Mouse (Mus musculus) erythroblast, embryonic 14.5 days (primary cell): ENCODE data around the gene BC017158. TPM values are rescaled to one million over a fixed set of nuclear protein-coding genes. Genes with fewer than 3 reads are reported as not detected.

Experiments used
- H3K27me3 ChIP-seq: 2 replicates; pipeline ENCODE4 v1.6.1; 2012; ENCODE audit warnings: inconsistent platforms; ENCODE audit not compliant: control insufficient read depth
- H3K36me3 ChIP-seq: 2 replicates; pipeline ENCODE4 v1.6.1; 2012; ENCODE audit warnings: mild to moderate bottlenecking, inconsistent platforms; ENCODE audit not compliant: control insufficient read depth
- H3K4me1 ChIP-seq: 2 replicates; pipeline ENCODE4 v1.6.1; 2012; ENCODE audit warnings: inconsistent platforms; ENCODE audit not compliant: control insufficient read depth
- H3K4me3 ChIP-seq: replicated peaks from 2 replicates; pipeline ENCODE3; 2012; ENCODE audit warnings: moderate library complexity, mild to moderate bottlenecking, inconsistent platforms
- H3K9me3 ChIP-seq: 2 replicates; pipeline ENCODE4 v1.6.1; 2012; ENCODE audit warnings: low read length, inconsistent platforms, mixed read lengths; ENCODE audit not compliant: control insufficient read depth
- GATA1 ChIP-seq: IDR thresholded peaks from 2 replicates; pipeline ENCODE4 v1.6.1; 2012; ENCODE audit warnings: low read length, inconsistent platforms, mixed read lengths
- TAL1 ChIP-seq: IDR thresholded peaks from 3 replicates; pipeline ENCODE4 v1.6.1; 2012; ENCODE audit warnings: low read length, inconsistent platforms, mixed read lengths
- polyA plus RNA-seq: library from polyadenylated mRNA; stranded (reverse); fragments of >175 nt; gene quantifications from 2 replicates; pipeline ENCODE4 v1.2.3, GENCODE M21; 2012

Gene BC017158
- polyA plus RNA-seq, 1 experiment: 7.3 TPM

- Histone ChIP-seq H3K4me1 (peaks cover 61% of the 10 kb centered on the region), H3K36me3 (peaks cover 17% of the 10 kb centered on the region), H3K4me3 (peak overlapping the region; percentile 33), H3K27me3 (no peaks in the 10 kb centered on the region), H3K9me3 (no peaks in the 10 kb centered on the region)
- no peak for TF ChIP-seq TAL1
- 0 out of 2 replicates have a peak, but pooled peaks have one; percentile 46 for TF ChIP-seq GATA1
These were observed 12.3 kb upstream of the BC017158 start for GRCm38 (mm10) chr7:128310229-128310688.

GRCm38 (mm10) chr7:128309776-128310175 is 11.8 kb upstream of the BC017158 start:
- Histone ChIP-seq H3K4me1 (peaks cover 62% of the 10 kb centered on the region), H3K4me3 (peak overlapping the region; percentile 33), H3K27me3 (no peaks in the 10 kb centered on the region), H3K36me3 (peaks cover 14% of the 10 kb centered on the region), H3K9me3 (no peaks in the 10 kb centered on the region)
- no peak for TF ChIP-seq TAL1
- TF ChIP-seq GATA1: no peak

- H3K4me1 ChIP-seq: peaks cover 68% of the 10 kb centered on the region
- no peak for TF ChIP-seq TAL1
- no peak for TF ChIP-seq GATA1
- H3K4me3 ChIP-seq: no peak overlapping the region
- no peaks in the 10 kb centered on the region for H3K27me3 ChIP-seq
- no peaks in the 10 kb centered on the region for H3K9me3 ChIP-seq
- peaks cover 9% of the 10 kb centered on the region for H3K36me3 ChIP-seq
These were observed 11.2 kb upstream of the BC017158 start for GRCm38 (mm10) chr7:128309216-128309615.

GRCm38 (mm10) chr7:128307851-128308250 is 9.9 kb upstream of the BC017158 start:
- H3K9me3 ChIP-seq: no peaks in the 10 kb centered on the region
- TF ChIP-seq GATA1 (no peak), TAL1 (no peak)
- H3K36me3 ChIP-seq: peaks cover 6% of the 10 kb centered on the region
- no peaks in the 10 kb centered on the region for H3K27me3 ChIP-seq
- H3K4me1 ChIP-seq: peaks cover 71% of the 10 kb centered on the region
- H3K4me3 ChIP-seq: no peak overlapping the region

- Histone ChIP-seq H3K27me3 (no peaks in the 10 kb centered on the region), H3K4me1 (peaks cover 81% of the 10 kb centered on the region), H3K9me3 (no peaks in the 10 kb centered on the region), H3K4me3 (no peak overlapping the region), H3K36me3 (peaks cover 22% of the 10 kb centered on the region)
- TF ChIP-seq GATA1: no peak
- no peak for TF ChIP-seq TAL1
These were observed 6.9 kb upstream of the BC017158 start for GRCm38 (mm10) chr7:128304907-128305306.

- TF ChIP-seq GATA1 (no peak), TAL1 (no peak)
- H3K27me3 ChIP-seq: no peaks in the 10 kb centered on the region
- no peak overlapping the region for H3K4me3 ChIP-seq
- H3K4me1 ChIP-seq: peaks cover 79% of the 10 kb centered on the region
- H3K36me3 ChIP-seq: peaks cover 22% of the 10 kb centered on the region
- H3K9me3 ChIP-seq: no peaks in the 10 kb centered on the region
These were observed 6.2 kb upstream of the BC017158 start for GRCm38 (mm10) chr7:128304198-128304597.

- peaks cover 22% of the 10 kb centered on the region for H3K36me3 ChIP-seq
- H3K27me3 ChIP-seq: no peaks in the 10 kb centered on the region
- H3K9me3 ChIP-seq: no peaks in the 10 kb centered on the region
- H3K4me3 ChIP-seq: peak overlapping the region; percentile 69
- no peak for TF ChIP-seq TAL1
- TF ChIP-seq GATA1: no peak
- H3K4me1 ChIP-seq: peaks cover 78% of the 10 kb centered on the region
These were observed 4.2 kb upstream of the BC017158 start for GRCm38 (mm10) chr7:128302151-128302550.

- Histone ChIP-seq H3K36me3 (peaks cover 29% of the 10 kb centered on the region), H3K27me3 (no peaks in the 10 kb centered on the region), H3K4me3 (no peak overlapping the region), H3K4me1 (peaks cover 81% of the 10 kb centered on the region), H3K9me3 (no peaks in the 10 kb centered on the region)
- no peak for TF ChIP-seq TAL1
- TF ChIP-seq GATA1: no peak
These were observed 3.0 kb upstream of the BC017158 start for GRCm38 (mm10) chr7:128300952-128301351.

- TF ChIP-seq GATA1: no peak
- TF ChIP-seq TAL1: no peak
- Histone ChIP-seq H3K4me3 (peak overlapping the region; percentile 97), H3K9me3 (no peaks in the 10 kb centered on the region), H3K27me3 (no peaks in the 10 kb centered on the region), H3K4me1 (peaks cover 90% of the 10 kb centered on the region), H3K36me3 (peaks cover 50% of the 10 kb centered on the region)
These were observed 742 bp upstream of the BC017158 start for GRCm38 (mm10) chr7:128298481-128299342.
